Mouse (Mus musculus): ENCODE data around the gene Zmiz2. TPM values are rescaled to one million over a fixed set of nuclear protein-coding genes. Genes with fewer than 3 reads are reported as not detected.

Zmiz2 gene
- total and polyA plus RNA-seq, 3 experiments = 10.6 to 238 (median 46.3) TPM

- no peaks in the 10 kb centered on the region for H3K79me2 ChIP-seq (replicated peaks; ENCODE audit: control insufficient read depth, extremely low read depth, insufficient read depth, poor library complexity, severe bottlenecking)
- no peaks in the 10 kb centered on the region for H3K36me3 ChIP-seq (replicated peaks in 1 of 2; ENCODE audit: control insufficient read depth in 1 of 2, insufficient read depth in 1 of 2, low read length in 1 of 2)
- DNase-seq (ENCODE audit: extremely low read depth) = no peak
- H3K9ac ChIP-seq (ENCODE audit: insufficient read depth, low read depth) = no peak overlapping the region
- H3K27ac ChIP-seq (ENCODE audit: insufficient read depth, low read depth) = no peak overlapping the region
- no peak for TF ChIP-seq EP300 (IDR thresholded peaks at IDR 0.05; ENCODE audit: low read length)
- no peak for TF ChIP-seq TCF12 (IDR thresholded peaks at IDR 0.05; ENCODE audit: low read depth, low read length)
- TF ChIP-seq USF1 (IDR thresholded peaks at IDR 0.05; ENCODE audit: low read depth, low read length) = no peak
- no peak for TF ChIP-seq CTCF (conservative IDR thresholded peaks at IDR 0.05 in 1 of 2, IDR thresholded peaks at IDR 0.05 in 1 of 2; ENCODE audit: low read depth in 2 of 2, low read length in 2 of 2)
- TF ChIP-seq NRF1 (IDR thresholded peaks at IDR 0.05; ENCODE audit: low read depth, low read length) = no peak
- no peak for TF ChIP-seq MAX (IDR thresholded peaks at IDR 0.05; ENCODE audit: low read length)
- no peak for TF ChIP-seq TBP (conservative IDR thresholded peaks at IDR 0.05; ENCODE audit: low read depth, low read length)
- TF ChIP-seq MAZ (IDR thresholded peaks at IDR 0.05; ENCODE audit: low read depth, low read length) = no peak
- no peak for TF ChIP-seq JUND (conservative IDR thresholded peaks at IDR 0.05; ENCODE audit: low read depth, low read length)
- no peak for TF ChIP-seq ELF1 (IDR thresholded peaks at IDR 0.05; ENCODE audit: low read depth, low read length)
- TF ChIP-seq POLR2A (IDR thresholded peaks at IDR 0.05; ENCODE audit: low read depth, low read length) = no peak
- no peak for TF ChIP-seq KAT2A (IDR thresholded peaks at IDR 0.05; ENCODE audit: insufficient replicate concordance, low read length)
- no peak for TF ChIP-seq USF2 (conservative IDR thresholded peaks at IDR 0.05; ENCODE audit: low read depth, low read length)
- no peak for TF ChIP-seq HCFC1 (IDR thresholded peaks at IDR 0.05; ENCODE audit: low read depth, low read length)
- H3K27me3 ChIP-seq (replicated peaks) = no peaks in the 10 kb centered on the region
- in situ Hi-C loops (cut with MboI; ENCODE audit: low pct_ligation_motif_present, low pct_unique_long_range_greater_than_20kb, low sequenced_read_pairs) (no loop called here), dilution Hi-C loops (cut with MboI; ENCODE audit: extremely low pct_ligation_motif_present, extremely low pct_unique_long_range_greater_than_20kb, low sequenced_read_pairs) (no loop called here)
- H3K4me2 ChIP-seq (ENCODE audit: insufficient read depth, low read depth, poor library complexity, severe bottlenecking) = no peak overlapping the region
- no peak overlapping the region for H3K4me3 ChIP-seq (replicated peaks in 1 of 3; ENCODE audit: low read depth in 2 of 3, low read length in 2 of 3, poor library complexity in 1 of 3)
- H3K9me3 ChIP-seq (replicated peaks; ENCODE audit: low read length) = no peaks in the 10 kb centered on the region
- H3K4me1 ChIP-seq (ENCODE audit: control insufficient read depth in 1 of 2, insufficient read depth in 2 of 2) = peaks cover 11 to 13% of the 10 kb centered on the region in 2 experiments
Measured at GRCm38 (mm10) chr11:6380916-6381315, 8.0 kb upstream of the Zmiz2 start.

- 0 out of 2 replicates have a peak overlapping the region, but pooled peaks have one; percentile 9 for H3K4me2 ChIP-seq (ENCODE audit: insufficient read depth, low read depth, poor library complexity, severe bottlenecking)
- no peak for DNase-seq (ENCODE audit: extremely low read depth)
- dilution Hi-C loops (cut with MboI; ENCODE audit: extremely low pct_ligation_motif_present, extremely low pct_unique_long_range_greater_than_20kb, low sequenced_read_pairs) = no loop called here
- peaks cover 0 to 15% of the 10 kb centered on the region in 2 experiments for H3K36me3 ChIP-seq (replicated peaks in 1 of 2; ENCODE audit: control insufficient read depth in 1 of 2, insufficient read depth in 1 of 2, low read length in 1 of 2)
- no peaks in the 10 kb centered on the region for H3K27me3 ChIP-seq (replicated peaks)
- no peak overlapping the region for H3K4me3 ChIP-seq (replicated peaks in 1 of 3; ENCODE audit: low read depth in 2 of 3, low read length in 2 of 3, poor library complexity in 1 of 3)
- in situ Hi-C loops (cut with MboI; ENCODE audit: low pct_ligation_motif_present, low pct_unique_long_range_greater_than_20kb, low sequenced_read_pairs) = no loop called here
- peak; percentile 58 for TF ChIP-seq ZNF384 (IDR thresholded peaks at IDR 0.05; ENCODE audit: low read depth, low read length)
- no peak for TF ChIP-seq USF2 (conservative IDR thresholded peaks at IDR 0.05; ENCODE audit: low read depth, low read length)
- H3K79me2 ChIP-seq (replicated peaks; ENCODE audit: control insufficient read depth, extremely low read depth, insufficient read depth, poor library complexity, severe bottlenecking) = peaks cover 37% of the 10 kb centered on the region
- peak overlapping the region; percentile 53; the same call in 1 of the 2 replicates for H3K9ac ChIP-seq (ENCODE audit: insufficient read depth, low read depth)
- H3K27ac ChIP-seq (ENCODE audit: insufficient read depth, low read depth) = peak overlapping the region; percentile 71; the same call in 1 of the 2 replicates
- H3K4me1 ChIP-seq (ENCODE audit: control insufficient read depth in 1 of 2, insufficient read depth in 2 of 2) = peaks cover 7 to 30% of the 10 kb centered on the region in 2 experiments
- H3K9me3 ChIP-seq (replicated peaks; ENCODE audit: low read length) = no peaks in the 10 kb centered on the region
Measured at GRCm38 (mm10) chr11:6388126-6388725, 648 bp upstream of the Zmiz2 start.
